ENCODE assay signal across 10 mouse cellular contexts in the genomic region with DNA sequence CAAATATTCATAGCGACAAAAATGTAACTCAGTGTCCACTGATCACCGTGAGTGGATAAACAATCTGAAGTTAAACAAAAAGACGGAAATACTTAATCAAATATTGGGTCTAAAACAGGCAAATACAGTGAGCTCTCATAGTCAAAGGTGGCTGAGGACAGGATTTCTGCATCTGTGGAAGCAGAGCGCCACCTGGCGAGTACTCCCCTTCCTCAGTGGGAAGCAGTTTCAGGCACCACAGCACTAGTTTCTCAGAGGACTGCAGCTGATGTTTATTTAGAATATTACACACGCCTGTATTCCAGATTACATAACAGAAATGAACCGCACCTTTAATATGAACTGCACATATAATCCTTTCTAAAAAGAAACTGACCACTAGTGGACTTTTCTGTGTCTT. TPM values are rescaled to one million over a fixed set of nuclear protein-coding genes. Genes with fewer than 3 reads are reported as not detected.
DNase-seq lines count a peak whose midpoint lies in the region; ATAC-seq and TF ChIP-seq lines count a peak whose summit lies in the region.
"Had no signal": no experiment of that assay in that cellular context is flagged by ENCODE, and none has a peak within 500 bp of the region (broad histone marks: within the 10 kb centered on the region; RNA-seq: fewer than 3 reads in every experiment).

No protein-coding gene starts in this region.

- H3K79me2 ChIP-seq in MEL (ENCODE audit: control insufficient read depth, insufficient read depth, low read length, poor library complexity): no peaks in the 10 kb centered on the region

- no peaks in the 10 kb centered on the region for H3K4me1 ChIP-seq in kidney, embryonic 16.5 days (ENCODE audit: insufficient read depth, low read length)
- H3K4me1 ChIP-seq in MEL (ENCODE audit: control insufficient read depth in 1 of 2, insufficient read depth in 2 of 2, low read length in 2 of 2): no peaks in the 10 kb centered on the region
- peaks cover 10% of the 10 kb centered on the region for H3K4me1 ChIP-seq in lung, embryonic 16.5 days (replicated peaks; ENCODE audit: control insufficient read depth, insufficient read depth, low read length)
- H3K4me1 ChIP-seq: embryonic facial prominence, embryonic 12.5 days had no signal

- intact Hi-C loops in heart, postnatal 25 days (cut with DNase I): loop anchor here (1.0 to 2.0 kb wide), 2 partner anchors 270 to 346 kb away; no protein-coding TSS in a partner anchor

- TF ChIP-seq CTCF in MEL (IDR thresholded peaks at IDR 0.05 in 2 of 3, conservative IDR thresholded peaks at IDR 0.05 in 1 of 3; ENCODE audit: control insufficient read depth in 1 of 3, insufficient read depth in 1 of 3, low read depth in 2 of 3, low read length in 3 of 3, poor library complexity in 1 of 3, severe bottlenecking in 1 of 3): peak; percentile 16 to 52 (median 39); a peak in 4 of 6 replicates

- no peak for TF ChIP-seq EP300 in MEL (IDR thresholded peaks at IDR 0.05; ENCODE audit: low read depth in 1 of 2, low read length in 2 of 2)

- no peak overlapping the region for H3K4me2 ChIP-seq in kidney, embryonic 16.5 days (replicated peaks; ENCODE audit: low read depth, low read length)
- no peak overlapping the region for H3K4me2 ChIP-seq in lung, embryonic 16.5 days (ENCODE audit: low read depth, low read length)
- H3K4me2 ChIP-seq: embryonic facial prominence, embryonic 12.5 days; lung, embryonic 15.5 days had no signal

- H3K27ac ChIP-seq in kidney, embryonic 16.5 days (ENCODE audit: low read length): no peak overlapping the region
- no peak overlapping the region for H3K27ac ChIP-seq in MEL (ENCODE audit: control insufficient read depth, low read depth, low read length)
- H3K27ac ChIP-seq in lung, embryonic 16.5 days (ENCODE audit: low read length): no peak overlapping the region
- H3K27ac ChIP-seq: embryonic facial prominence, embryonic 12.5 days; lung, embryonic 15.5 days had no signal

- ATAC-seq in kidney, embryonic 16.5 days (ENCODE audit: low FRiP score, low TSS enrichment): no peak
- 0 out of 2 replicates have a peak, but pooled peaks have one; percentile 35 for ATAC-seq in lung, embryonic 16.5 days (ENCODE audit: low read depth)
- ATAC-seq in activated CD4-positive, CD25-positive, alpha-beta regulatory T cell, adult 4 months: no peak

- H3K27me3 ChIP-seq in kidney, embryonic 16.5 days (ENCODE audit: insufficient read depth, low read length): no peaks in the 10 kb centered on the region
- no peaks in the 10 kb centered on the region for H3K27me3 ChIP-seq in MEL (ENCODE audit: control insufficient read depth in 1 of 2, insufficient read depth in 2 of 2, low read length in 2 of 2)
- H3K27me3 ChIP-seq in lung, embryonic 16.5 days (ENCODE audit: control insufficient read depth, insufficient read depth, low read depth, low read length): no peaks in the 10 kb centered on the region
- H3K27me3 ChIP-seq: embryonic facial prominence, embryonic 12.5 days; lung, embryonic 15.5 days had no signal

- H3K9me3 ChIP-seq in kidney, embryonic 16.5 days (ENCODE audit: low read length): no peaks in the 10 kb centered on the region
- no peaks in the 10 kb centered on the region for H3K9me3 ChIP-seq in MEL (replicated peaks; ENCODE audit: insufficient read depth, low read length)
- H3K9me3 ChIP-seq in lung, embryonic 16.5 days (ENCODE audit: control insufficient read depth, low read length): no peaks in the 10 kb centered on the region
- H3K9me3 ChIP-seq: embryonic facial prominence, embryonic 12.5 days; lung, embryonic 15.5 days had no signal

- TF ChIP-seq RAD21 in MEL (IDR thresholded peaks at IDR 0.05; ENCODE audit: low read depth, low read length): peak; percentile 28

- DNase-seq in kidney, adult 8-10 months: peak; percentile 10 to 42
- peak; percentile 25 for DNase-seq in MEL (ENCODE audit: low read depth, low spot score)
- DNase-seq in embryo, embryonic 10.5 days (ENCODE audit: low spot score): peak; percentile 64
- peak; percentile 44 for DNase-seq in heart, postnatal 25 days (ENCODE audit: low spot score)
- DNase-seq in right cerebral cortex, postnatal 4 days: peak; percentile 82

- peaks cover 37% of the 10 kb centered on the region for H3K36me3 ChIP-seq in kidney, embryonic 16.5 days (ENCODE audit: insufficient read depth, low read length)
- H3K36me3 ChIP-seq in MEL (ENCODE audit: control insufficient read depth in 1 of 2, insufficient read depth in 2 of 2, low read length in 2 of 2): peaks cover 0 to 21% of the 10 kb centered on the region in 2 experiments; a peak in 2 of 4 replicates
- peaks cover 27% of the 10 kb centered on the region for H3K36me3 ChIP-seq in lung, embryonic 16.5 days (ENCODE audit: control insufficient read depth, insufficient read depth, low read length)

- TF ChIP-seq POLR2A in MEL (IDR thresholded peaks at IDR 0.05; ENCODE audit: control insufficient read depth in 1 of 2, insufficient read depth in 1 of 2, low read depth in 1 of 2, low read length in 2 of 2, poor library complexity in 1 of 2): no peak

- no peak overlapping the region for H3K9ac ChIP-seq in kidney, embryonic 16.5 days (replicated peaks; ENCODE audit: low read length)
- H3K9ac ChIP-seq in MEL (ENCODE audit: control insufficient read depth, low read depth, low read length, poor library complexity, severe bottlenecking): no peak overlapping the region
- H3K9ac ChIP-seq in lung, embryonic 16.5 days (ENCODE audit: low read length): no peak overlapping the region
- H3K9ac ChIP-seq: embryonic facial prominence, embryonic 12.5 days; lung, embryonic 15.5 days had no signal

- H3K4me3 ChIP-seq in kidney, embryonic 16.5 days (ENCODE audit: low read length): no peak overlapping the region
- no peak overlapping the region for H3K4me3 ChIP-seq in MEL (ENCODE audit: control insufficient read depth in 1 of 2, insufficient read depth in 1 of 2, low read depth in 2 of 2, low read length in 2 of 2)
- no peak overlapping the region for H3K4me3 ChIP-seq in lung, embryonic 16.5 days (ENCODE audit: low read length)
- H3K4me3 ChIP-seq: embryonic facial prominence, embryonic 12.5 days; lung, embryonic 15.5 days had no signal

- WGBS in kidney, embryonic 16.5 days: 75% methylated on average over 7 of the region's 7 CpGs
- WGBS in lung, embryonic 16.5 days: 40% methylated on average over 7 of the region's 7 CpGs

TF ChIP-seq in MEL, 35 proteins besides CTCF, POLR2A, EP300 and RAD21:
- TF ChIP-seq MEF2A (IDR thresholded peaks at IDR 0.05; ENCODE audit: extremely low read depth, insufficient replicate concordance, low read depth, low read length, poor library complexity, severe bottlenecking) (no peak), MAZ (IDR thresholded peaks at IDR 0.05; ENCODE audit: low read depth, low read length) (no peak), ZC3H11A (IDR thresholded peaks at IDR 0.05; ENCODE audit: low read depth, low read length) (0 out of 2 replicates have a peak, but pooled peaks have one; percentile 7), UBTF (IDR thresholded peaks at IDR 0.05; ENCODE audit: borderline replicate concordance, insufficient read depth, low read depth, low read length) (no peak), TBP (IDR thresholded peaks at IDR 0.05; ENCODE audit: low read depth, low read length) (no peak), SMC3 (IDR thresholded peaks at IDR 0.05; ENCODE audit: low read depth, low read length) (peak; percentile 28; the same call in 1 of the 2 replicates)

RNA-seq across cellular contexts. Expression of a gene that starts 20.3 kb away (rescaled TPM):
- 7.4 and 8.9 TPM in 2 replicates for polyA plus RNA-seq in kidney, embryonic 16.5 days (2015; fragmentation: Nextera tagmentation; extraction: Ambion mirVana)
- total RNA-seq in MEL (2012; rRNA removed): 11.7 and 13.9 TPM in 2 replicates
- polyA plus RNA-seq in MEL (2012; ENCODE audit: insufficient read depth in 1 of 2, insufficient read length in 2 of 2, low read depth in 1 of 2, low replicate concordance in 2 of 2, missing spikeins in 1 of 2): 10 to 100 TPM in 1 of 2 experiments, not detected in 1; 14.1 TPM
- 1 to 10 TPM; 1.4 to 1.8 TPM for total RNA-seq in heart, postnatal 25 days (2021)
- polyA plus RNA-seq in lung, embryonic 16.5 days (2015; fragmentation: Nextera tagmentation; extraction: Ambion mirVana): 8.6 and 9.6 TPM in 2 replicates
- 1 to 10 TPM; 5.9 to 6.8 TPM for polyA plus RNA-seq in activated CD4-positive, CD25-positive, alpha-beta regulatory T cell, adult 4 months (2017; shearing (Covaris generic))

Comparison
In these comparisons a context has a peak if more than half of its experiments do, and no peak if none do; other contexts are left out.
1. DNase-seq: peak in every context shown above with its lines; median percentile 82 in right cerebral cortex, postnatal 4 days; 64 in embryo, embryonic 10.5 days; 44 in heart, postnatal 25 days; 26 in kidney, adult 8-10 months; 25 in MEL.